Mouse (Mus musculus) G1E (cell line): ENCODE results near the gene Kif13a.

Source experiments
- CTCF ChIP-seq: IDR thresholded peaks from 2 replicates; pipeline ENCODE4 v1.5.1; 2012; ENCODE audit warnings: low read depth, low read length, inconsistent platforms, mixed read lengths
- GATA1 ChIP-seq: IDR thresholded peaks from 2 replicates; pipeline ENCODE4 v1.6.1; 2012; ENCODE audit warnings: borderline replicate concordance, low read length, inconsistent platforms, mixed read lengths
- GATA2 ChIP-seq: IDR thresholded peaks from 2 replicates; pipeline ENCODE4 v1.6.1; 2012; ENCODE audit warnings: low read depth, low read length, inconsistent platforms, borderline replicate concordance
- POLR2AphosphoS5 ChIP-seq: IDR thresholded peaks from 2 replicates; pipeline ENCODE4 v1.6.1; 2012; ENCODE audit warnings: low read depth, low read length, inconsistent platforms; ENCODE audit not compliant: insufficient replicate concordance
- TAL1 ChIP-seq: conservative IDR thresholded peaks from 2 replicates; pipeline ENCODE4 v1.6.1; 2012; ENCODE audit warnings: low read depth, low read length, inconsistent platforms, mixed read lengths

- TF ChIP-seq CTCF (no peak), TAL1 (no peak), GATA1 (no peak), GATA2 (no peak), POLR2AphosphoS5 (no peak)
Observed at GRCm38 (mm10) chr13:46970286-46970945, 40.7 kb upstream of the Kif13a start.
